Mouse (Mus musculus): ENCODE measurements around the gene Fuk. TPM values are rescaled to one million over a fixed set of nuclear protein-coding genes. Genes with fewer than 3 reads are reported as not detected.
A peak's percentile ranks its signal among the peaks of the same experiment; 100 is the strongest.

The Fuk gene
- 5.5 and 5.7 TPM in 2 replicates for polyA plus RNA-seq (2014; fragmentation: Nextera tagmentation; extraction: Ambion mirVana)

GRCm38 (mm10) chr8:110901839-110902578 lies at the start of gene Fuk:
Fuk (minus strand) TSS chr8:110902488.
- H3K4me2 ChIP-seq (ENCODE audit: low read length), result peak within 1 kb of the TSS; percentile 68
- ATAC-seq, result peak; percentile 98
- DNase-seq (ENCODE audit: low spot score), result peak; percentile 88
- H3K27ac ChIP-seq (ENCODE audit: low read depth, low read length), result no peak within 1 kb of the TSS
- peak within 1 kb of the TSS; percentile 73 for H3K9ac ChIP-seq (ENCODE audit: low read length)
- no peaks in the 10 kb centered on the region for H3K9me3 ChIP-seq (replicated peaks; ENCODE audit: control insufficient read depth, low read length)
- H3K27me3 ChIP-seq (replicated peaks; ENCODE audit: control insufficient read depth, insufficient read depth, low read length), result no peaks in the 10 kb centered on the region
- H3K4me1 ChIP-seq (ENCODE audit: control insufficient read depth, insufficient read depth, low read length), result no peaks in the 10 kb centered on the region
- H3K4me3 ChIP-seq (ENCODE audit: low read depth, low read length), result peak within 1 kb of the TSS; percentile 70
- peaks cover 7% of the 10 kb centered on the region; the same call in 1 of the 2 replicates for H3K36me3 ChIP-seq (ENCODE audit: control insufficient read depth, insufficient read depth, low read length)
- 3% methylated on average over 30 of the region's 30 CpGs for WGBS

GRCm38 (mm10) chr8:110950065-110950484 lies 47.8 kb upstream of the Fuk start:
- no peak for ATAC-seq
- no peak overlapping the region for H3K4me2 ChIP-seq (ENCODE audit: low read length)
- no peak overlapping the region for H3K4me3 ChIP-seq (ENCODE audit: low read depth, low read length)
- H3K4me1 ChIP-seq (ENCODE audit: control insufficient read depth, insufficient read depth, low read length), result no peaks in the 10 kb centered on the region
- H3K36me3 ChIP-seq (ENCODE audit: control insufficient read depth, insufficient read depth, low read length), result 0 out of 2 replicates have a peak, but pooled peaks cover 6% of the 10 kb centered on the region
- no peaks in the 10 kb centered on the region for H3K27me3 ChIP-seq (replicated peaks; ENCODE audit: control insufficient read depth, insufficient read depth, low read length)
- H3K27ac ChIP-seq (ENCODE audit: low read depth, low read length), result no peak overlapping the region
- H3K9ac ChIP-seq (ENCODE audit: low read length), result no peak overlapping the region
- DNase-seq (ENCODE audit: low spot score), result no peak
- WGBS, result 85% methylated on average over 17 of the region's 17 CpGs
- H3K9me3 ChIP-seq (replicated peaks; ENCODE audit: control insufficient read depth, low read length), result no peaks in the 10 kb centered on the region

GRCm38 (mm10) chr8:110945716-110946115 lies 43.4 kb upstream of the Fuk start:
- Histone ChIP-seq H3K27me3 (replicated peaks; ENCODE audit: control insufficient read depth, insufficient read depth, low read length) (no peaks in the 10 kb centered on the region), H3K4me2 (ENCODE audit: low read length) (no peak overlapping the region), H3K27ac (ENCODE audit: low read depth, low read length) (no peak overlapping the region), H3K36me3 (ENCODE audit: control insufficient read depth, insufficient read depth, low read length) (no peaks in the 10 kb centered on the region), H3K4me1 (ENCODE audit: control insufficient read depth, insufficient read depth, low read length) (no peaks in the 10 kb centered on the region), H3K9me3 (replicated peaks; ENCODE audit: control insufficient read depth, low read length) (no peaks in the 10 kb centered on the region), H3K9ac (ENCODE audit: low read length) (no peak overlapping the region), H3K4me3 (ENCODE audit: low read depth, low read length) (no peak overlapping the region)
- no peak for ATAC-seq
- no peak for DNase-seq (ENCODE audit: low spot score)
- 85% methylated on average over 4 of the region's 4 CpGs for WGBS

GRCm38 (mm10) chr8:110944276-110944876 lies 42.1 kb upstream of the Fuk start:
- H3K4me1 ChIP-seq (ENCODE audit: control insufficient read depth, insufficient read depth, low read length), result no peaks in the 10 kb centered on the region
- no peak for DNase-seq (ENCODE audit: low spot score)
- H3K27me3 ChIP-seq (replicated peaks; ENCODE audit: control insufficient read depth, insufficient read depth, low read length), result no peaks in the 10 kb centered on the region
- no peak overlapping the region for H3K4me2 ChIP-seq (ENCODE audit: low read length)
- H3K9me3 ChIP-seq (replicated peaks; ENCODE audit: control insufficient read depth, low read length), result no peaks in the 10 kb centered on the region
- ATAC-seq, result no peak
- H3K4me3 ChIP-seq (ENCODE audit: low read depth, low read length), result no peak overlapping the region
- no peak overlapping the region for H3K27ac ChIP-seq (ENCODE audit: low read depth, low read length)
- H3K36me3 ChIP-seq (ENCODE audit: control insufficient read depth, insufficient read depth, low read length), result no peaks in the 10 kb centered on the region
- H3K9ac ChIP-seq (ENCODE audit: low read length), result no peak overlapping the region
- WGBS, result 91% methylated on average over 7 of the region's 7 CpGs

- Histone ChIP-seq H3K4me1 (ENCODE audit: control insufficient read depth, insufficient read depth, low read length) (peaks cover 3% of the 10 kb centered on the region; the same call in 1 of the 2 replicates), H3K9me3 (replicated peaks; ENCODE audit: control insufficient read depth, low read length) (no peaks in the 10 kb centered on the region), H3K9ac (ENCODE audit: low read length) (no peak overlapping the region), H3K27me3 (replicated peaks; ENCODE audit: control insufficient read depth, insufficient read depth, low read length) (no peaks in the 10 kb centered on the region), H3K27ac (ENCODE audit: low read depth, low read length) (no peak overlapping the region), H3K4me2 (ENCODE audit: low read length) (no peak overlapping the region), H3K4me3 (ENCODE audit: low read depth, low read length) (no peak overlapping the region), H3K36me3 (ENCODE audit: control insufficient read depth, insufficient read depth, low read length) (no peaks in the 10 kb centered on the region)
- ATAC-seq (peak; percentile 34; the same call in 1 of the 2 replicates), DNase-seq (ENCODE audit: low spot score) (peak; percentile 53)
- WGBS, result 48% methylated on average over 10 of the region's 10 CpGs
These were observed 39.2 kb upstream of the Fuk start for GRCm38 (mm10) chr8:110941453-110941948.

GRCm38 (mm10) chr8:110940682-110941452 lies 38.6 kb upstream of the Fuk start:
- H3K36me3 ChIP-seq (ENCODE audit: control insufficient read depth, insufficient read depth, low read length), result no peaks in the 10 kb centered on the region
- 92% methylated on average over 15 of the region's 15 CpGs for WGBS
- DNase-seq (ENCODE audit: low spot score) (no peak), ATAC-seq (no peak)
- H3K9ac ChIP-seq (ENCODE audit: low read length), result no peak overlapping the region
- H3K27me3 ChIP-seq (replicated peaks; ENCODE audit: control insufficient read depth, insufficient read depth, low read length), result no peaks in the 10 kb centered on the region
- no peak overlapping the region for H3K27ac ChIP-seq (ENCODE audit: low read depth, low read length)
- H3K9me3 ChIP-seq (replicated peaks; ENCODE audit: control insufficient read depth, low read length), result no peaks in the 10 kb centered on the region
- H3K4me1 ChIP-seq (ENCODE audit: control insufficient read depth, insufficient read depth, low read length), result peaks cover 3% of the 10 kb centered on the region; the same call in 1 of the 2 replicates
- H3K4me3 ChIP-seq (ENCODE audit: low read depth, low read length), result no peak overlapping the region
- no peak overlapping the region for H3K4me2 ChIP-seq (ENCODE audit: low read length)

- Histone ChIP-seq H3K4me2 (ENCODE audit: low read length) (no peak overlapping the region), H3K4me3 (ENCODE audit: low read depth, low read length) (no peak overlapping the region), H3K27ac (ENCODE audit: low read depth, low read length) (no peak overlapping the region), H3K9me3 (replicated peaks; ENCODE audit: control insufficient read depth, low read length) (no peaks in the 10 kb centered on the region), H3K9ac (ENCODE audit: low read length) (no peak overlapping the region), H3K27me3 (replicated peaks; ENCODE audit: control insufficient read depth, insufficient read depth, low read length) (no peaks in the 10 kb centered on the region), H3K36me3 (ENCODE audit: control insufficient read depth, insufficient read depth, low read length) (no peaks in the 10 kb centered on the region), H3K4me1 (ENCODE audit: control insufficient read depth, insufficient read depth, low read length) (peaks cover 3% of the 10 kb centered on the region; the same call in 1 of the 2 replicates)
- ATAC-seq (no peak), DNase-seq (ENCODE audit: low spot score) (no peak)
- WGBS, result 84% methylated on average over 6 of the region's 6 CpGs
These were observed 36.7 kb upstream of the Fuk start for GRCm38 (mm10) chr8:110938882-110939589.

GRCm38 (mm10) chr8:110936217-110936616 lies 33.9 kb upstream of the Fuk start:
- no peak overlapping the region for H3K4me3 ChIP-seq (ENCODE audit: low read depth, low read length)
- no peak overlapping the region for H3K27ac ChIP-seq (ENCODE audit: low read depth, low read length)
- ATAC-seq (no peak), DNase-seq (ENCODE audit: low spot score) (no peak)
- WGBS, result 92% methylated on average over 12 of the region's 12 CpGs
- H3K36me3 ChIP-seq (ENCODE audit: control insufficient read depth, insufficient read depth, low read length), result no peaks in the 10 kb centered on the region
- H3K9me3 ChIP-seq (replicated peaks; ENCODE audit: control insufficient read depth, low read length), result no peaks in the 10 kb centered on the region
- H3K9ac ChIP-seq (ENCODE audit: low read length), result no peak overlapping the region
- H3K27me3 ChIP-seq (replicated peaks; ENCODE audit: control insufficient read depth, insufficient read depth, low read length), result no peaks in the 10 kb centered on the region
- peaks cover 3% of the 10 kb centered on the region; the same call in 1 of the 2 replicates for H3K4me1 ChIP-seq (ENCODE audit: control insufficient read depth, insufficient read depth, low read length)
- H3K4me2 ChIP-seq (ENCODE audit: low read length), result no peak overlapping the region
